Mouse (Mus musculus): ENCODE measurements at regions not wholly inside any gene's neighbourhood (a gene's known extent, or its start where the extent isn't known, plus 50 kb on each side); places are given as distances from the start of the nearest gene placed in this dataset.

DNA sequence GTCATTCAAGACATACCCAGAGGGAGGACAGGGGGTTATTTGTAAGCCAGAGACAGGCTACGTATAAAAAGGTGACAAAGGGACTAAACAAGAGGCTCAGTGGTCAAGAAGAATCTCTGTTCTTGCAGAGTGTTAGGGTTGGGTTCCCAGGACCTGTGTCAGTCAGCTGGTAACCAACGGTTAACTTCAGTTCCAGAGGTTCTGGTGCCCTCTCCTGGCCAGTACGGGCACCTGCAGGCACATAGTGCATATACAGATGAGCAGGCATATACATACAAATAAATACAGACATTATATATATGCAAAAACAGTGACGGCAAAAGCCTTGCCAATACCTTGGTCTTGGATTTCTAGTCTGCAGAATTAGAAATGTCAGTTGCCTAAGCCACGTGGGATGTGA is 170.6 kb downstream of the Gsdmc2 start:
- Histone ChIP-seq H3K36me3 (ENCODE audit: control insufficient read depth, insufficient read depth) (no peaks in the 10 kb centered on the region), H3ac (ENCODE audit: control insufficient read depth, insufficient read length) (no peak overlapping the region), H3K4me2 (ENCODE audit: low read depth) (no peak overlapping the region), H3K4me3 (no peak overlapping the region), H3K79me2 (ENCODE audit: control insufficient read depth, insufficient read depth) (no peaks in the 10 kb centered on the region), H3K27me3 (ENCODE audit: control insufficient read depth, insufficient read depth, insufficient read length) (no peaks in the 10 kb centered on the region)
- TF ChIP-seq CEBPB (IDR thresholded peaks at IDR 0.05; ENCODE audit: insufficient read depth, poor library complexity, severe bottlenecking) (no peak), REST (IDR thresholded peaks at IDR 0.05; ENCODE audit: insufficient read depth, insufficient read length) (no peak)

DNA sequence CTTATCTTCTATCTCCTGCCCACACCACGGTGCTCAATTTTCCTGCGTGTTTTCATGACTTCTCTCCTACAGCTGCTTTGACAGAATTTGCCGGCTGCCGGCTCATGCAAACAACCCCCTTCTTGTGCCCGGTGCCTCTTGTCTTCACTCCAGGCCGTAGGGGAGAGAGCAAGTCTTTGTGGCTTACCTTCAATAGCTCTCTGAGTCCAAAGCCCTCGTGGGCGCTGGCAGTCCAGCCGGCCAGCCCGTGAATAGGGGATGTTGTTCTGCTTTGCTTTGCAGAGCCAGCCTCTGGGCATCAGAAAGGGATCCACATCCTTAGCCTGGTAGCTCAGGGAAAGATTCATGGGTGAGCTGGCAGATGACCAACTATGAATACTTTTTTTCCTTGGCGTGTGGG is 173.9 kb downstream of the Gsdmc2 start:
- Histone ChIP-seq H3K4me2 (ENCODE audit: low read depth) (no peak overlapping the region), H3K4me3 (no peak overlapping the region), H3K79me2 (ENCODE audit: control insufficient read depth, insufficient read depth) (no peaks in the 10 kb centered on the region), H3K27me3 (ENCODE audit: control insufficient read depth, insufficient read depth, insufficient read length) (no peaks in the 10 kb centered on the region), H3K36me3 (ENCODE audit: control insufficient read depth, insufficient read depth) (no peaks in the 10 kb centered on the region), H3ac (ENCODE audit: control insufficient read depth, insufficient read length) (no peak overlapping the region)
- no peak for TF ChIP-seq REST (IDR thresholded peaks at IDR 0.05; ENCODE audit: insufficient read depth, insufficient read length)
- no peak for TF ChIP-seq MYOG (IDR thresholded peaks at IDR 0.05; ENCODE audit: control insufficient read depth in 1 of 3, insufficient read depth in 1 of 3, insufficient read length in 2 of 3, low read depth in 2 of 3)
- TF ChIP-seq MAX (IDR thresholded peaks at IDR 0.05; ENCODE audit: low read depth), result no peak
- no peak for TF ChIP-seq E2F4 (IDR thresholded peaks at IDR 0.05; ENCODE audit: insufficient read depth)
- TF ChIP-seq CEBPB (IDR thresholded peaks at IDR 0.05; ENCODE audit: insufficient read depth, poor library complexity, severe bottlenecking), result no peak
- no peak for TF ChIP-seq USF1 (IDR thresholded peaks at IDR 0.05; ENCODE audit: low read depth)
- no peak for TF ChIP-seq POLR2AphosphoS2 (IDR thresholded peaks at IDR 0.05; ENCODE audit: insufficient read length, low read depth)

DNA sequence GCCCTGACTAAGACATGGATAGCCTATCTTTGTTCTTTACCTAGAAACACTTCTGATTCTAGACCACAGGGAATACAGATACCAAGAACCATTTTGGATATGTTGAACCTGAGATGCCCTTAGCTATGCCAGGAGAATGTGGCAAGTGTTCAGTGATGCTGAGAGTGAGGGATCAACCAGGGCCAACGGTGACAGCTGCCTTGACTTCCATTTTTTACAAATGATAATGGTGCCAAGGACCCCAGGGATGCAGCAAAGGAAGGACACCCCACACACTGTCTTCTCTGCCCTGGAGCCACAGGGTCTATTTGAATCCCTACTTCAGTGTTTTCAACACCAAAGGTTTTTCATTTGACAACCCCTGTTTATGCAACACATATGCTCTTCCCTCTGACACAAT is 174.4 kb downstream of the Gsdmc2 start:
- Histone ChIP-seq H3K79me2 (ENCODE audit: control insufficient read depth, insufficient read depth) (no peaks in the 10 kb centered on the region), H3K27me3 (ENCODE audit: control insufficient read depth, insufficient read depth, insufficient read length) (no peaks in the 10 kb centered on the region), H3K36me3 (ENCODE audit: control insufficient read depth, insufficient read depth) (no peaks in the 10 kb centered on the region), H3K4me2 (ENCODE audit: low read depth) (no peak overlapping the region), H3K4me3 (no peak overlapping the region), H3ac (ENCODE audit: control insufficient read depth, insufficient read length) (no peak overlapping the region)
- TF ChIP-seq POLR2A (IDR thresholded peaks at IDR 0.05; ENCODE audit: insufficient read length, low read depth), result no peak
- TF ChIP-seq TCF3 (IDR thresholded peaks at IDR 0.05; ENCODE audit: insufficient read length, low read depth), result no peak
- no peak for TF ChIP-seq E2F4 (IDR thresholded peaks at IDR 0.05; ENCODE audit: insufficient read depth)
- no peak for TF ChIP-seq REST (IDR thresholded peaks at IDR 0.05; ENCODE audit: insufficient read depth, insufficient read length)
- TF ChIP-seq SRF (IDR thresholded peaks at IDR 0.05; ENCODE audit: control insufficient read depth, insufficient read length, low read depth), result no peak
- TF ChIP-seq CEBPB (IDR thresholded peaks at IDR 0.05; ENCODE audit: insufficient read depth, poor library complexity, severe bottlenecking), result no peak
- no peak for TF ChIP-seq MYOG (IDR thresholded peaks at IDR 0.05; ENCODE audit: control insufficient read depth in 1 of 3, insufficient read depth in 1 of 3, insufficient read length in 2 of 3, low read depth in 2 of 3)
- no peak for TF ChIP-seq TCF12 (IDR thresholded peaks at IDR 0.05; ENCODE audit: insufficient read depth, poor library complexity, severe bottlenecking)
- no peak for TF ChIP-seq MYOD1 (IDR thresholded peaks at IDR 0.05; ENCODE audit: control insufficient read depth in 1 of 3, insufficient read length in 2 of 3, low read depth in 2 of 3)
- no peak for TF ChIP-seq MAX (IDR thresholded peaks at IDR 0.05; ENCODE audit: low read depth)
- no peak for TF ChIP-seq USF1 (IDR thresholded peaks at IDR 0.05; ENCODE audit: low read depth)

DNA sequence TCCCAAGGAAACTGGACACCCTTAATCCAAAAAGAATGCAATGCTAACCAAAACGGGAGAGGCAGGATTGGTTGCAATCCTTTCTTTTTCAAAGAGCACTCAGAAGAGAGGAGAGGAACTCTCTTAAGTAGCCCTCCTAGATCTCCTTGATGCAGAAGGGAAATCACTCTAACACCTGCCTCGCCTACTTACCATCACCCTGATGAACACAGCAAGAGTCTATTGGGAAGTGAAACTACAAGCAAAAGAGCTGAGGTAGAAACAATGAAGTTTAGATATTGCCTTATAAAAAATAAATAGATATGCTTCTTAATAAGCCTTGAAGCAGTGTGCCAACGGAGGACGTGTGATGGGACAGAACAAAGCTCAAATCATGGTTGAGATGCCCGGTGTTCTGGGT is 177.4 kb downstream of the Gsdmc2 start:
- Histone ChIP-seq H3ac (ENCODE audit: control insufficient read depth, insufficient read length) (no peak overlapping the region), H3K36me3 (ENCODE audit: control insufficient read depth, insufficient read depth) (no peaks in the 10 kb centered on the region), H3K79me2 (ENCODE audit: control insufficient read depth, insufficient read depth) (no peaks in the 10 kb centered on the region), H3K27me3 (ENCODE audit: control insufficient read depth, insufficient read depth, insufficient read length) (no peaks in the 10 kb centered on the region), H3K4me2 (ENCODE audit: low read depth) (no peak overlapping the region), H3K4me3 (no peak overlapping the region)
- TF ChIP-seq E2F4 (IDR thresholded peaks at IDR 0.05; ENCODE audit: insufficient read depth) (no peak), POLR2A (IDR thresholded peaks at IDR 0.05; ENCODE audit: insufficient read length, low read depth) (no peak), CEBPB (IDR thresholded peaks at IDR 0.05; ENCODE audit: insufficient read depth, poor library complexity, severe bottlenecking) (no peak), USF1 (IDR thresholded peaks at IDR 0.05; ENCODE audit: low read depth) (no peak), TCF12 (IDR thresholded peaks at IDR 0.05; ENCODE audit: insufficient read depth, poor library complexity, severe bottlenecking) (no peak), SRF (IDR thresholded peaks at IDR 0.05; ENCODE audit: control insufficient read depth, insufficient read length, low read depth) (no peak), MAX (IDR thresholded peaks at IDR 0.05; ENCODE audit: low read depth) (no peak), POLR2AphosphoS2 (IDR thresholded peaks at IDR 0.05; ENCODE audit: insufficient read length, low read depth) (no peak), TCF3 (IDR thresholded peaks at IDR 0.05; ENCODE audit: insufficient read length, low read depth) (no peak), REST (IDR thresholded peaks at IDR 0.05; ENCODE audit: insufficient read depth, insufficient read length) (no peak), MYOD1 (IDR thresholded peaks at IDR 0.05; ENCODE audit: control insufficient read depth in 1 of 3, insufficient read length in 2 of 3, low read depth in 2 of 3) (no peak)

DNA sequence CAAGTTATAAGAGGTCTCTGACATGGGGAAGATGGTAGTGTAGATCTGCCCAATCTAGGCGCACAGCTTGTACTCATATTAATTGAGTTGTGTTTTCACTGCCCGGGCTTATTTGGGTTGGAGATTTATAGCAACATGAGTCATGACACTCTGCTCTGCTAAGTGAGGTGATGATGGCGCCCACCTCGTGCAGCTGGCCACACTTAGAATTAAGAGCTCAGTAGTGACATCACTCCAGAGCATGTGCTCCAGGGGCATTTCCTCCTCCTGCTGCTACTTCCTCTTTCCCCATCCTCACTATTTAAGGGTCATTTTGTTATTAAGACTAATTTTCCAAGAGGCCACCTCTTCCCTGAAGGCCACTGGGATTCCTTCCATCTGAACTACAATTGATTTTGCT is 179.5 kb downstream of the Gsdmc2 start:
- Histone ChIP-seq H3ac (ENCODE audit: control insufficient read depth, insufficient read length) (no peak overlapping the region), H3K36me3 (ENCODE audit: control insufficient read depth, insufficient read depth) (no peaks in the 10 kb centered on the region), H3K27me3 (ENCODE audit: control insufficient read depth, insufficient read depth, insufficient read length) (no peaks in the 10 kb centered on the region), H3K79me2 (ENCODE audit: control insufficient read depth, insufficient read depth) (no peaks in the 10 kb centered on the region), H3K4me2 (ENCODE audit: low read depth) (no peak overlapping the region), H3K4me3 (no peak overlapping the region)
- TF ChIP-seq CEBPB (IDR thresholded peaks at IDR 0.05; ENCODE audit: insufficient read depth, poor library complexity, severe bottlenecking) (no peak), MYOG (IDR thresholded peaks at IDR 0.05; ENCODE audit: control insufficient read depth in 1 of 3, insufficient read depth in 1 of 3, insufficient read length in 2 of 3, low read depth in 2 of 3) (no peak), MYOD1 (IDR thresholded peaks at IDR 0.05; ENCODE audit: control insufficient read depth in 1 of 3, insufficient read length in 2 of 3, low read depth in 2 of 3) (peak in 1 of 3 experiments; percentile 76), REST (IDR thresholded peaks at IDR 0.05; ENCODE audit: insufficient read depth, insufficient read length) (no peak), MAX (IDR thresholded peaks at IDR 0.05; ENCODE audit: low read depth) (no peak), POLR2A (IDR thresholded peaks at IDR 0.05; ENCODE audit: insufficient read length, low read depth) (no peak), POLR2AphosphoS2 (IDR thresholded peaks at IDR 0.05; ENCODE audit: insufficient read length, low read depth) (no peak), USF1 (IDR thresholded peaks at IDR 0.05; ENCODE audit: low read depth) (no peak)
